Mouse (Mus musculus) forebrain, embryonic 13.5 days (tissue): Measurements from ENCODE around the gene Fem1a. TPM values are rescaled to one million over a fixed set of nuclear protein-coding genes. Genes with fewer than 3 reads are reported as not detected.

Source experiments
- ATAC-seq: fragments of 200-750 bp; cut with Nextera tagmentation; 2 replicates; pipeline ENCODE4 v1.8.0; 2017
- H3K27ac ChIP-seq: fragments of 300-500 bp; sonication (generic); 2 replicates; pipeline ENCODE4 v1.5.1; 2015; ENCODE audit warnings: inconsistent platforms, mild to moderate bottlenecking, moderate library complexity
- H3K27me3 ChIP-seq: fragments of 300-500 bp; sonication (generic); 2 replicates; pipeline ENCODE4 v1.6.1; 2015; ENCODE audit warnings: mild to moderate bottlenecking, inconsistent platforms
- H3K36me3 ChIP-seq: fragments of 300-500 bp; sonication (generic); 2 replicates; pipeline ENCODE4 v1.6.1; 2015; ENCODE audit warnings: mild to moderate bottlenecking, inconsistent platforms; ENCODE audit not compliant: poor library complexity, severe bottlenecking
- H3K4me1 ChIP-seq: fragments of 300-500 bp; sonication (generic); 2 replicates; pipeline ENCODE4 v1.6.1; 2015; ENCODE audit warnings: inconsistent platforms
- H3K4me2 ChIP-seq: fragments of 300-500 bp; sonication (generic); 2 replicates; pipeline ENCODE4 v1.6.1; 2015; ENCODE audit warnings: inconsistent platforms, mild to moderate bottlenecking, moderate library complexity
- H3K4me3 ChIP-seq: fragments of 300-500 bp; sonication (generic); 2 replicates; pipeline ENCODE4 v1.5.1; 2015; ENCODE audit warnings: mild to moderate bottlenecking, inconsistent platforms
- H3K9ac ChIP-seq: fragments of 300-500 bp; sonication (generic); 2 replicates; pipeline ENCODE4 v1.6.1; 2015; ENCODE audit warnings: mild to moderate bottlenecking, inconsistent platforms
- H3K9me3 ChIP-seq: fragments of 300-500 bp; sonication (generic); replicated peaks from 2 replicates; pipeline ENCODE4 v1.6.1; 2016; ENCODE audit warnings: inconsistent platforms
- WGBS: fragments of 180-500 bp; shearing (Covaris S2); methylation state at CpG from one replicate; pipeline ENCODE4 v1.1.7; 2015; 5-methylcytosine and 5-hydroxymethylcytosine counted together
- polyA plus RNA-seq: library from polyadenylated mRNA; unstranded; fragments of >200 nt; fragmentation: Nextera tagmentation; extraction: Ambion mirVana; gene quantifications from 2 replicates; pipeline ENCODE4 v1.2.1, GENCODE M21; 2015

Fem1a gene
- polyA plus RNA-seq, 1 experiment from 2014 or later: 16.5 TPM

DNA sequence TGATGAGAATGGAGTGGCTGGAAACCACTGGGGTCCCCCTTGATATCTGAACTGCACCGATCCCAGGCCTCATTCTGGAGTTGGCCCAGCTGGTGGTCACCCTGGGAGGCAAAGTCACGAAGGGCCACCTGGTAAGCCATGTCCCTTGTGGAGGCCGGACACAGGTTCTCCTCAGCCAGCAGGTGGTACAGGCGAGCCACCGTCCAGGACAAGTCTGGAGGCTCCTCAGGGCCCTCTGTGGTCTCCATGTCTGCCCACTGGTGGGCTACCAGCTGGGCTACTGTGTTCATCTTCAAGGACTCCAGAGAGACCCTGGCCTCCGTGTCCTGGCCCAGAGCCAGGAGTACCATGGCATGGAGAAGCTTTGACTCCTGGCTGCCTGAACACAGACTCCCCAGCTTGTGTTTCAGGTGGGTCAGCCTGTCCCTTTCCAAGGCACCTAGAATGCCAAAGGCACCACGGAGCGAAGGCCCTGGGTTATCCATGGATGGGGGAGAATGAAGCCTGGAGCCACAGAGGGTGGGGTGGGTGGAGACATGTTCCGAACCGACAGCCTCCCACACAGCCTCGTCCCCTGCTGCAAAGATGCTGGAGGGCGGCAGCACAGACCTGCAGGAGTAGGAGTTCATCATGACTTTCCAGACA lies 15.1 kb downstream of the Fem1a start:
- Histone ChIP-seq H3K36me3 (peaks cover 7% of the 10 kb centered on the region; the same call in 1 of the 2 replicates), H3K27ac (no peak overlapping the region), H3K9ac (no peak overlapping the region), H3K4me2 (no peak overlapping the region), H3K4me1 (peaks cover 18% of the 10 kb centered on the region), H3K27me3 (no peaks in the 10 kb centered on the region), H3K9me3 (no peaks in the 10 kb centered on the region), H3K4me3 (no peak overlapping the region)
- ATAC-seq: no peak
- 87% methylated on average over 12 of the region's 12 CpGs for WGBS

DNA sequence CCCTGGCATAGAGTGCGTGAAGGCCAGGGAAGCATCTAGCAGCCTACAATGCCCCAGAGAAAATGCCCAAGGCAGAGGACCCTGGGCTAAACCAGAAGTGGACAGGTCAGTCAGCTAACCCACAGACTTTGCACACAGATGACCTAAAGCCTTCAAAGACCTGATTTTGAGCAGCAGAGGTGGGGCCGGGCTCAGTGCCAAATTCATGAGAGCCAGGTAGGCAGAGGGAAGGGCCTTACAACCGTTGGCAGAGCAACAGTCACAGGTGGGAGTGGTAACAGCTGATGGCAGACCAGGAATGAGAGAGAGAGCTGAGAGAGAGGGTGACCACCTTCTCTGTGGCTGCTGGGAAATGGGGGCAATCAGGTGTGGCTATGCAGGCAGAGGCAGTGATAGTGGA lies 16.0 kb downstream of the Fem1a start:
- H3K4me2 ChIP-seq: no peak overlapping the region
- H3K27ac ChIP-seq: no peak overlapping the region
- H3K27me3 ChIP-seq: no peaks in the 10 kb centered on the region
- H3K9ac ChIP-seq: no peak overlapping the region
- peaks cover 7% of the 10 kb centered on the region; the same call in 1 of the 2 replicates for H3K36me3 ChIP-seq
- no peak for ATAC-seq
- peaks cover 23% of the 10 kb centered on the region for H3K4me1 ChIP-seq
- 78% methylated on average over 3 of the region's 3 CpGs for WGBS
- no peak overlapping the region for H3K4me3 ChIP-seq
- H3K9me3 ChIP-seq: no peaks in the 10 kb centered on the region

DNA sequence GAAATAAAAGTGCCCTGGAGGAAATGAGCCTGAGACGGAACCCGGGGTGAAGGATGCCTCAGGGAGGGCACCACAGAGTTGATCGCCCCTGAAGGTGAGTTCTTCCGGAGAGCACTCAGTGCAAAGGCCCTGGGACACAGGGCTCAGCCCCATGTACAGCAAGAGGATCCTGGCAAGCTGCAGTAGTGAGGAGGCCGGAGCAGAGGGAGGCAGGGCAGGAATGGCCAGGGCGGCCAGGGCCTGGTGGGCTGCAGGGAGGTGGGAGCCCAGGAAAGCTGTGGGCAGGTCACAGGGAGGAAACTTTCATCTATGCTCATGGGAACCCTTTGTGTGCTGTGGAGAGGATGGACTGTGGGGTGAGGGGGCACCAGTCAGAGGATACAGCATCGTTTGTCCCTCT lies 16.9 kb downstream of the Fem1a start:
- H3K9ac ChIP-seq: no peak overlapping the region
- no peak overlapping the region for H3K27ac ChIP-seq
- 93% methylated on average over 7 of the region's 7 CpGs for WGBS
- ATAC-seq: no peak
- H3K4me2 ChIP-seq: no peak overlapping the region
- peaks cover 23% of the 10 kb centered on the region for H3K4me1 ChIP-seq
- H3K9me3 ChIP-seq: no peaks in the 10 kb centered on the region
- H3K27me3 ChIP-seq: no peaks in the 10 kb centered on the region
- no peak overlapping the region for H3K4me3 ChIP-seq
- H3K36me3 ChIP-seq: peaks cover 7% of the 10 kb centered on the region; the same call in 1 of the 2 replicates

GRCm38 (mm10) chr17:56273986-56274385 lies 17.4 kb downstream of the Fem1a start:
- no peak overlapping the region for H3K9ac ChIP-seq
- WGBS: 88% methylated on average over 5 of the region's 5 CpGs
- ATAC-seq: no peak
- H3K27me3 ChIP-seq: no peaks in the 10 kb centered on the region
- H3K4me2 ChIP-seq: no peak overlapping the region
- no peak overlapping the region for H3K4me3 ChIP-seq
- H3K36me3 ChIP-seq: peaks cover 7% of the 10 kb centered on the region; the same call in 1 of the 2 replicates
- no peaks in the 10 kb centered on the region for H3K9me3 ChIP-seq
- H3K27ac ChIP-seq: no peak overlapping the region
- peaks cover 20% of the 10 kb centered on the region for H3K4me1 ChIP-seq

DNA sequence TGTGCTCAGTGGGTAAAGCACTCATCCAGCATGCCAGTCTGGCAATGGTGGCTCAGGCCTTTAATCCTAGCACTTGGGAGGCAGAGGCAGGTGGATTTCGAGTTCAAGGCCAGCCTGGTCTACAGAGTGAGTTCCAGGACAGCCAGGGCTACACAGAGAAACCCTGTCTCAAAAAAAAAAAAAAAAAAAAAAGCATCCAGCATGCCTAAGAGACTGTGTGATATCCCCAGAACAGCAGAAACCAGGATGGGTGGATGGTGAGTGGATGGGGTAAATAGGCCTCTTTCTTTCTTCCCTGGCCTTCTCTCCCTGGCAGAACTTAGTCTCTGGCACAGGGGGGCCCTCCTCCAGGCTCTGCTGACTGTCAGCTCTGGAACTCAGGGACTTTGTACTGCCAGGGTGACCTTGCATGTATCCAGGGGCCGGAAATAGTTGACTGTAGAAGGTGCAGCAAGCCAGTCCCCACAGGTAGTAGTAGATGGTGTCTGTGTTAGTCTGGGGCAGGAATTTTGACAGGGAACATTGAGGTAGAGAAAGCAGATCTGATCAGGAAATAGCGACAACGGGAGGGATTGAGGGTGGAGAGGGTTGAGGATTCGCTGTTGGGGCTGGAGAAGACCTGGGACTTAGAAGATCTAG lies 19.4 kb downstream of the Fem1a start:
- peak overlapping the region; percentile 63 for H3K4me2 ChIP-seq
- WGBS: 32% methylated on average over 5 of the region's 5 CpGs
- peak overlapping the region; percentile 66 for H3K9ac ChIP-seq
- peak overlapping the region; percentile 46 for H3K4me3 ChIP-seq
- no peaks in the 10 kb centered on the region for H3K9me3 ChIP-seq
- no peak for ATAC-seq
- no peaks in the 10 kb centered on the region for H3K27me3 ChIP-seq
- H3K27ac ChIP-seq: no peak overlapping the region
- peaks cover 7% of the 10 kb centered on the region; the same call in 1 of the 2 replicates for H3K36me3 ChIP-seq
- peaks cover 14% of the 10 kb centered on the region for H3K4me1 ChIP-seq

DNA sequence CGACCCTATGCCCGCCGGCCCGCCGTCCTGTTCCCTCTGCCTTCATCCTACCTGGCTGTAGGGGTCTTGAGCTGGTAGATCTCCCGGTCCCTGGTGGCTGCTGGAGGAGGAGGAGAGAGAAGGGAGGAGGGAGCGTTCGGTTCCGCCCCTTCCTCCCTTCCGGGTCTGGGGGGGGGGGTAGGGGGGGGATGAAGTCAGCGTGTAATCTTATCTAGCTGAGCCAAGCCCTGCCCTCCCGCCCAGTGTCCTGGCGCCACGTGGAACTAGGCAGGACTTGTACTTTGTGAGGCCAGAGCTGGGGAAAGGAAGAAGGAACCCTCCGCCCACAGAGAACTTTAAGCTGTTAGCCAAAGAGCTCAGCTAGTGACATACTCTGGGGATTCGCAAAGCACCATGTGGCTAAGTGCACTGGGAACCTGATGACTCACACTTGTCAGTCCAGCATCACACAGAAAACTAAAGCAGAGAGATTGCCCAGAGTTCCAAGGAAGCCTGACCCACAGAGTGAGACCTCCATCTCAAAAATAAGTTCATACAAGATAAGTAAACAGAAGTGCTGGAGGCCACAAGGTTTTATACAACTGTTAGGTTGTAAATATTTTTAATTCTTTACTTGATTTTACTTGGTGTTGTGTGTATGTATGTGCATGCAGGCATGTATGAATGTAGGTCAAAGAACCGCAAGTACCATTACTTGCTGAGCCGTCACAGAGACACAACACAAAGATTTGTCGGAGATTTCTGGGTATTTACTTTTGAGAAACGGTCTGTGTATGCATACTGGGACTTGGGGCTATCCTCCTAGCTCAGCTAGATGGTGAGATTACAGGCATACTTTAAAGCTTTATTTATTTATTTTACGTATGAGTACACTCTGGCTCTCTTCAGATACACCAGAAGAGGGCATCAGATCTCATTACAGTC lies 20.3 kb downstream of the Fem1a start, which contains the start of gene Ticam1:
Gene Ticam1, minus strand, starts transcription at position 144 of the 924 bp plus-strand sequence.
- H3K9ac ChIP-seq: peak within 1 kb of the TSS; percentile 66
- 8% methylated on average over 17 of the region's 21 CpGs for WGBS
- ATAC-seq: peak; percentile 80
- H3K4me2 ChIP-seq: peak within 1 kb of the TSS; percentile 63
- H3K9me3 ChIP-seq: no peaks in the 10 kb centered on the region
- H3K36me3 ChIP-seq: 0 out of 2 replicates have a peak, but pooled peaks cover 5% of the 10 kb centered on the region
- H3K27ac ChIP-seq: peak within 1 kb of the TSS; percentile 32
- peak within 1 kb of the TSS; percentile 46 for H3K4me3 ChIP-seq
- no peaks in the 10 kb centered on the region for H3K27me3 ChIP-seq
- peaks cover 14% of the 10 kb centered on the region for H3K4me1 ChIP-seq

GRCm38 (mm10) chr17:56277567-56277893 lies 20.9 kb downstream of the Fem1a start:
- 0 out of 2 replicates have a peak, but pooled peaks cover 5% of the 10 kb centered on the region for H3K36me3 ChIP-seq
- ATAC-seq: no peak
- 50% methylated on average over 2 of the region's 2 CpGs for WGBS
- H3K4me2 ChIP-seq: peak overlapping the region; percentile 63; the same call in 1 of the 2 replicates
- H3K27ac ChIP-seq: no peak overlapping the region
- no peaks in the 10 kb centered on the region for H3K9me3 ChIP-seq
- H3K27me3 ChIP-seq: no peaks in the 10 kb centered on the region
- H3K4me1 ChIP-seq: peaks cover 14% of the 10 kb centered on the region
- H3K4me3 ChIP-seq: no peak overlapping the region
- H3K9ac ChIP-seq: no peak overlapping the region

- Histone ChIP-seq H3K27ac (no peak overlapping the region), H3K9ac (no peak overlapping the region), H3K27me3 (no peaks in the 10 kb centered on the region), H3K9me3 (no peaks in the 10 kb centered on the region), H3K4me2 (no peak overlapping the region), H3K4me1 (peaks cover 14% of the 10 kb centered on the region), H3K36me3 (0 out of 2 replicates have a peak, but pooled peaks cover 5% of the 10 kb centered on the region), H3K4me3 (no peak overlapping the region)
- ATAC-seq: no peak
- 97% methylated on average over 5 of the region's 5 CpGs for WGBS
Observed at GRCm38 (mm10) chr17:56278340-56278739, 21.7 kb downstream of the Fem1a start.

DNA sequence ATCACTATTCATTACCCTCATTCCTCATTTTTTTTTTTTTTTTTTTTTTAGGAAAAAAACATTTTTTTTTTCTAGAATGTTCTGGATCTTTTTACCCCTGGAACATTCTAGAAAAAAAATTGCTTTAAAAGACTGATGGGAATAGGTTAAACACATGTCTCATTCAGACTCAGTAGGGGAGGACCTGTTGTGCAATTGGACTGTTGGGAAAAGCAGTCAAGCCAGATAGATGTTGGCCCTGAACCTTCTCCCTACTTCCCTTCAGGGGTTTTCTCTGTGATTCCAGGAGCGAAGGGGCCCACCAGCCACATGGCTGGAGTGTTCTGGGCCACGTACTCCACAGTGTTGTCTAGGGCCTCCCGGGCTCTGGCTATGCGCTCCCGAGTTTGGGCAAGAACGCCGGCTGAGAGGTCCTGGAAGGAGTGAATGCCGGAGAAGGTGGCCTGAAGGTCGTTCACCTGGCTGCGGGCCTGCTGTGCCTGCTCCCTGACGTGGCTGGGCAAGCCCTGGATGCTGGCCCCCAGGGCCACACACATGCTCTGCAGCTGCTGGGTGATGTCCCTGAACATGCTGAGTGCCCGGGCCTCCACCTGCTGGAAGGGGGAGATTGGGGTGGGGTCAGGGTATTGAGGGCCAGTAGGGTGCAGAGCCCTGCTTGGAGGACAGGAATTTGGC lies 23.0 kb downstream of the Fem1a start:
- H3K27ac ChIP-seq: no peak overlapping the region
- 0 out of 2 replicates have a peak, but pooled peaks cover 5% of the 10 kb centered on the region for H3K36me3 ChIP-seq
- H3K27me3 ChIP-seq: no peaks in the 10 kb centered on the region
- ATAC-seq: no peak
- 90% methylated on average over 12 of the region's 12 CpGs for WGBS
- no peak overlapping the region for H3K4me2 ChIP-seq
- H3K9me3 ChIP-seq: no peaks in the 10 kb centered on the region
- peaks cover 14% of the 10 kb centered on the region for H3K4me1 ChIP-seq
- no peak overlapping the region for H3K9ac ChIP-seq
- H3K4me3 ChIP-seq: no peak overlapping the region

GRCm38 (mm10) chr17:56281193-56281592 lies 24.6 kb downstream of the Fem1a start:
- no peaks in the 10 kb centered on the region for H3K9me3 ChIP-seq
- no peak overlapping the region for H3K9ac ChIP-seq
- WGBS: 90% methylated on average over 12 of the region's 12 CpGs
- H3K4me1 ChIP-seq: peaks cover 11% of the 10 kb centered on the region
- 0 out of 2 replicates have a peak, but pooled peaks cover 5% of the 10 kb centered on the region for H3K36me3 ChIP-seq
- no peak for ATAC-seq
- no peak overlapping the region for H3K27ac ChIP-seq
- no peak overlapping the region for H3K4me3 ChIP-seq
- no peaks in the 10 kb centered on the region for H3K27me3 ChIP-seq
- no peak overlapping the region for H3K4me2 ChIP-seq

GRCm38 (mm10) chr17:56282802-56283201 lies 26.2 kb downstream of the Fem1a start:
- no peak overlapping the region for H3K4me3 ChIP-seq
- H3K9me3 ChIP-seq: no peaks in the 10 kb centered on the region
- no peak overlapping the region for H3K4me2 ChIP-seq
- WGBS: 83% methylated on average over 4 of the region's 4 CpGs
- H3K36me3 ChIP-seq: 0 out of 2 replicates have a peak, but pooled peaks cover 5% of the 10 kb centered on the region
- no peaks in the 10 kb centered on the region for H3K27me3 ChIP-seq
- no peak overlapping the region for H3K9ac ChIP-seq
- H3K4me1 ChIP-seq: peaks cover 3% of the 10 kb centered on the region
- H3K27ac ChIP-seq: no peak overlapping the region
- no peak for ATAC-seq
